Mouse (Mus musculus) hindbrain, postnatal 0 days (tissue): ENCODE measurements around the gene Parg. TPM values are rescaled to one million over a fixed set of nuclear protein-coding genes. Genes with fewer than 3 reads are reported as not detected.

Experiments used
- ATAC-seq: fragments of 200-750 bp; cut with Nextera tagmentation; 2 replicates; pipeline ENCODE4 v1.8.0; 2017; ENCODE audit warnings: mild to moderate bottlenecking, moderate TSS enrichment, moderate library complexity
- DNase-seq: peaks from one replicate; pipeline ENCODE4 v3.0.0-alpha.2; 2015; ENCODE audit warnings: low spot score
- H3K27ac ChIP-seq: fragments of 300-500 bp; sonication (generic); 2 replicates; pipeline ENCODE4 v1.5.1; 2014; ENCODE audit warnings: mild to moderate bottlenecking
- H3K27me3 ChIP-seq: fragments of 300-500 bp; sonication (generic); 2 replicates; pipeline ENCODE4 v1.6.1; 2014; ENCODE audit warnings: low read length, mixed read lengths; ENCODE audit not compliant: insufficient read depth
- H3K36me3 ChIP-seq: fragments of 300-500 bp; sonication (generic); 2 replicates; pipeline ENCODE4 v1.6.1; 2014; ENCODE audit warnings: low read length, mixed read lengths; ENCODE audit not compliant: insufficient read depth
- H3K4me1 ChIP-seq: fragments of 300-500 bp; sonication (generic); 2 replicates; pipeline ENCODE4 v1.6.1; 2014; ENCODE audit warnings: antibody characterized with exemption, low read length, mixed read lengths; ENCODE audit not compliant: insufficient read depth
- H3K4me2 ChIP-seq: fragments of 300-500 bp; sonication (generic); 2 replicates; pipeline ENCODE4 v1.6.1; 2014; ENCODE audit warnings: low read depth, mild to moderate bottlenecking, low read length, moderate library complexity, mixed read lengths
- H3K4me3 ChIP-seq: fragments of 300-500 bp; sonication (generic); 2 replicates; pipeline ENCODE4 v1.5.1; 2014; ENCODE audit warnings: low read length
- H3K9ac ChIP-seq: fragments of 300-500 bp; sonication (generic); replicated peaks from 2 replicates; pipeline ENCODE4 v1.6.1; 2014; ENCODE audit warnings: mild to moderate bottlenecking, low read length, moderate library complexity, mixed read lengths
- H3K9me3 ChIP-seq: fragments of 300-500 bp; sonication (generic); 2 replicates; pipeline ENCODE4 v1.6.1; 2016; ENCODE audit warnings: low read length, mixed read lengths
- CTCF ChIP-seq: IDR thresholded peaks from 2 replicates; pipeline ENCODE4 v1.5.1; 2016; ENCODE audit warnings: antibody characterized with exemption, control low read depth, low read depth
- WGBS: fragments of 180-500 bp; shearing (Covaris S2); extraction: QIAGEN DNeasy Blood & Tissue Kit; methylation state at CpG from one replicate; pipeline ENCODE4 v1.1.7; 2014; 5-methylcytosine and 5-hydroxymethylcytosine counted together
- polyA plus RNA-seq: library from polyadenylated mRNA; unstranded; fragments of >200 nt; fragmentation: Nextera tagmentation; extraction: Ambion mirVana; gene quantifications from 2 replicates; pipeline ENCODE4 v1.2.1, GENCODE M21; 2015
- total RNA-seq: library from RNA; depleted of rRNA; stranded (reverse); fragments of >200 nt; gene quantifications from 2 replicates; pipeline ENCODE4 v1.2.3, GENCODE M21; 2014; rRNA removed

Gene Parg
- total and polyA plus RNA-seq, 2 experiments from 2014 or later, result 26.5 to 35.0 TPM

GRCm38 (mm10) chr14:32344694-32345093 is 142.9 kb downstream of the Parg start:
- H3K27ac ChIP-seq, result no peak overlapping the region
- H3K27me3 ChIP-seq, result no peaks in the 10 kb centered on the region
- no peak for TF ChIP-seq CTCF
- WGBS, result 79% methylated on average over 9 of the region's 10 CpGs
- H3K9ac ChIP-seq, result no peak overlapping the region
- H3K4me2 ChIP-seq, result no peak overlapping the region
- ATAC-seq (no peak), DNase-seq (no peak)
- no peaks in the 10 kb centered on the region for H3K9me3 ChIP-seq
- H3K36me3 ChIP-seq, result peaks cover 22% of the 10 kb centered on the region
- no peak overlapping the region for H3K4me3 ChIP-seq
- no peaks in the 10 kb centered on the region for H3K4me1 ChIP-seq

Other genes starting within 250 kb of the Parg start
- gene Galnt15, start 173.0 kb upstream of the Parg start, total RNA-seq, result 3.3 and 5.1 TPM in 2 replicates
- 1.8 and 2.4 TPM in 2 replicates for gene Galnt15, start 173.0 kb upstream of the Parg start, polyA plus RNA-seq
- 28.8 and 34.3 TPM in 2 replicates for gene Oxnad1, start 116.6 kb upstream of the Parg start, total RNA-seq
- 24.5 and 24.6 TPM in 2 replicates for gene Oxnad1, start 116.6 kb upstream of the Parg start, polyA plus RNA-seq
- 45.3 and 46.3 TPM in 2 replicates for gene Dph3, start 116.2 kb upstream of the Parg start, total RNA-seq
- 75.8 and 78.2 TPM in 2 replicates for gene Dph3, start 116.2 kb upstream of the Parg start, polyA plus RNA-seq
- gene Msmb, start 59.9 kb upstream of the Parg start, total RNA-seq, result not detected in 2 replicates
- gene Msmb, start 59.9 kb upstream of the Parg start, polyA plus RNA-seq, result not detected in 2 replicates
- gene Ncoa4, start 42.1 kb upstream of the Parg start, total RNA-seq, result 171 TPM in 2 replicates
- gene Ncoa4, start 42.1 kb upstream of the Parg start, polyA plus RNA-seq, result 82.3 and 85.8 TPM in 2 replicates
- 115 and 138 TPM in 2 replicates for gene Timm23, start 51 bp upstream of the Parg start, total RNA-seq
- 258 and 262 TPM in 2 replicates for gene Timm23, start 51 bp upstream of the Parg start, polyA plus RNA-seq
- gene Ogdhl, start 120.1 kb downstream of the Parg start, total RNA-seq, result 33.5 and 34.0 TPM in 2 replicates
- 21.2 and 22.5 TPM in 2 replicates for gene Ogdhl, start 120.1 kb downstream of the Parg start, polyA plus RNA-seq
- gene 1700024G13Rik, start 186.4 kb downstream of the Parg start, total RNA-seq, result not detected in 2 replicates
- gene 1700024G13Rik, start 186.4 kb downstream of the Parg start, polyA plus RNA-seq, result 0.43 and 0.58 TPM in 2 replicates